Mouse (Mus musculus) C2C12 (cell line): Measurements from ENCODE around the gene Hist1h2ak.

Source experiments
- CEBPB ChIP-seq: IDR thresholded peaks from one replicate; pipeline ENCODE4 v1.6.1; 2011; ENCODE audit warnings: low read depth, mild to moderate bottlenecking, control low read depth, moderate library complexity
- CTCF ChIP-seq: IDR thresholded peaks from one replicate; pipeline ENCODE4 v1.5.1; 2011; ENCODE audit not compliant: control insufficient read depth, insufficient read depth, insufficient read length
- MAX ChIP-seq: IDR thresholded peaks from one replicate; pipeline ENCODE4 v1.6.1; 2011; ENCODE audit warnings: mild to moderate bottlenecking, control low read depth
- MYOD1 ChIP-seq: IDR thresholded peaks from one replicate; pipeline ENCODE4 v1.6.1; 2011; ENCODE audit warnings: low read depth; ENCODE audit not compliant: control insufficient read depth, insufficient read length
- MYOG ChIP-seq: IDR thresholded peaks from one replicate; pipeline ENCODE4 v1.6.1; 2011; ENCODE audit not compliant: control insufficient read depth, insufficient read length; ENCODE audit errors: extremely low read depth
- USF1 ChIP-seq: IDR thresholded peaks from one replicate; pipeline ENCODE4 v1.6.1; 2011; ENCODE audit warnings: low read depth, mild to moderate bottlenecking, control low read depth, moderate library complexity

GRCm38 (mm10) chr13:21779767-21780731 lies 26.4 kb upstream of the Hist1h2ak start, which contains the start of gene Hist1h1b:
- TF ChIP-seq MYOD1, result no peak
- TF ChIP-seq CTCF, result no peak
- no peak for TF ChIP-seq MAX
- TF ChIP-seq CEBPB, result no peak
- no peak for TF ChIP-seq USF1
- TF ChIP-seq MYOG, result peak; percentile 94
